Comparison of ENCODE assay signal across 8 mouse cellular contexts in genomic region chr1:184441005-184441557, GRCm38 (mm10).
DNase-seq lines count a peak whose midpoint lies in the region; ATAC-seq and TF ChIP-seq lines count a peak whose summit lies in the region.

No protein-coding gene starts in this region.

- peak overlapping the region; percentile 48 for H3K4me3 ChIP-seq in layer of hippocampus, adult 2 months
- peak overlapping the region; percentile 26 for H3K4me3 ChIP-seq in forebrain, embryonic 14.5 days (ENCODE audit: low read depth, low read length)
- peak overlapping the region; percentile 52 for H3K4me3 ChIP-seq in kidney, embryonic 16.5 days (ENCODE audit: low read length)
- H3K4me3 ChIP-seq in midbrain, embryonic 10.5 days: peak overlapping the region; percentile 20

- 0 out of 2 replicates have a peak, but pooled peaks cover 3% of the 10 kb centered on the region for H3K27me3 ChIP-seq in forebrain, embryonic 14.5 days (replicated peaks; ENCODE audit: control insufficient read depth, insufficient read depth, low read length)
- no peaks in the 10 kb centered on the region for H3K27me3 ChIP-seq in kidney, embryonic 16.5 days (ENCODE audit: insufficient read depth, low read length)
- H3K27me3 ChIP-seq in midbrain, embryonic 10.5 days (ENCODE audit: low read depth, poor library complexity, severe bottlenecking): peaks cover 6% of the 10 kb centered on the region; the same call in 1 of the 2 replicates

- no peak overlapping the region for H3K27ac ChIP-seq in layer of hippocampus, adult 2 months
- no peak overlapping the region for H3K27ac ChIP-seq in forebrain, embryonic 14.5 days (ENCODE audit: low read depth, low read length)
- peak overlapping the region; percentile 83 for H3K27ac ChIP-seq in kidney, embryonic 16.5 days (ENCODE audit: low read length)
- H3K27ac ChIP-seq in midbrain, embryonic 10.5 days (replicated peaks): 0 out of 2 replicates have a peak overlapping the region, but pooled peaks have one; percentile 28

- no peak for TF ChIP-seq CTCF in layer of hippocampus, adult 2 months (conservative IDR thresholded peaks at IDR 0.05)

- peak; percentile 77 for ATAC-seq in forebrain, embryonic 14.5 days
- peak; percentile 79 for ATAC-seq in kidney, embryonic 16.5 days (ENCODE audit: low FRiP score, low TSS enrichment)

- H3K9ac ChIP-seq in forebrain, embryonic 14.5 days (ENCODE audit: low read length): peak overlapping the region; percentile 43; the same call in 1 of the 2 replicates
- peak overlapping the region; percentile 68 for H3K9ac ChIP-seq in kidney, embryonic 16.5 days (replicated peaks; ENCODE audit: low read length)

- H3K4me1 ChIP-seq in forebrain, embryonic 14.5 days (ENCODE audit: control insufficient read depth, insufficient read depth, low read length): no peaks in the 10 kb centered on the region
- H3K4me1 ChIP-seq in kidney, embryonic 16.5 days (ENCODE audit: insufficient read depth, low read length): peaks cover 15% of the 10 kb centered on the region
- H3K4me1 ChIP-seq in midbrain, embryonic 10.5 days: peaks cover 7% of the 10 kb centered on the region; the same call in 1 of the 2 replicates

- 9% methylated on average over 18 of the region's 18 CpGs for WGBS in forebrain, embryonic 14.5 days
- WGBS in kidney, embryonic 16.5 days: 2% methylated on average over 18 of the region's 18 CpGs
- 53% methylated on average over 18 of the region's 18 CpGs for WGBS in midbrain, embryonic 10.5 days

- peak; percentile 10 to 16 for DNase-seq in layer of hippocampus, adult 2 months (ENCODE audit: low spot score in 2 of 2)
- no peak for DNase-seq in layer of hippocampus, adult 8-10 months (ENCODE audit: low spot score in 2 of 2)
- peak; percentile 31 for DNase-seq in T-cell, adult 2 months (ENCODE audit: low spot score)
- peak; percentile 65 for DNase-seq in forebrain, embryonic 14.5 days (ENCODE audit: low spot score)
- no peak for DNase-seq in midbrain, embryonic 10.5 days (ENCODE audit: low spot score)
- peak; percentile 16 to 24 for DNase-seq in thymus, adult 18-20 months
- no peak for DNase-seq in cerebellum, adult 18-20 months

- H3K9me3 ChIP-seq in forebrain, embryonic 14.5 days (replicated peaks; ENCODE audit: control insufficient read depth, low read length): no peaks in the 10 kb centered on the region
- H3K9me3 ChIP-seq in kidney, embryonic 16.5 days (ENCODE audit: low read length): no peaks in the 10 kb centered on the region
- H3K9me3 ChIP-seq in midbrain, embryonic 10.5 days (replicated peaks): no peaks in the 10 kb centered on the region

- H3K4me2 ChIP-seq in forebrain, embryonic 14.5 days (ENCODE audit: low read length): peak overlapping the region; percentile 47
- H3K4me2 ChIP-seq in kidney, embryonic 16.5 days (replicated peaks; ENCODE audit: low read depth, low read length): peak overlapping the region; percentile 77

- no peaks in the 10 kb centered on the region for H3K36me3 ChIP-seq in forebrain, embryonic 14.5 days (ENCODE audit: control insufficient read depth, insufficient read depth, low read length)
- no peaks in the 10 kb centered on the region for H3K36me3 ChIP-seq in kidney, embryonic 16.5 days (ENCODE audit: insufficient read depth, low read length)
- H3K36me3 ChIP-seq in midbrain, embryonic 10.5 days: no peaks in the 10 kb centered on the region

Comparison
In these comparisons a context has a peak if more than half of its experiments do, and no peak if none do; other contexts are left out.
1. DNase-seq: peak in layer of hippocampus, adult 2 months (2 of 2), T-cell, adult 2 months (single experiment), forebrain, embryonic 14.5 days (single experiment) and thymus, adult 18-20 months (2 of 2); none in layer of hippocampus, adult 8-10 months (0 of 2), midbrain, embryonic 10.5 days (single experiment) and cerebellum, adult 18-20 months (0 of 2).
2. H3K27ac ChIP-seq: peak in kidney, embryonic 16.5 days (single experiment) and midbrain, embryonic 10.5 days (single experiment); none in layer of hippocampus, adult 2 months (single experiment) and forebrain, embryonic 14.5 days (single experiment).
3. Peak in every context shown above with its lines, with median percentiles within 50 percentile points of each other: H3K4me3 ChIP-seq.